Mouse (Mus musculus): ENCODE measurements at regions not wholly inside any gene's neighbourhood (a gene's known extent, or its start where the extent isn't known, plus 50 kb on each side); places are given as distances from the start of the nearest gene placed in this dataset.
"Not testable (repeated sequence)": the region's sequence is repeated elsewhere in the genome, so short reads cannot be mapped to it uniquely, and the experiment has no call there.

DNA sequence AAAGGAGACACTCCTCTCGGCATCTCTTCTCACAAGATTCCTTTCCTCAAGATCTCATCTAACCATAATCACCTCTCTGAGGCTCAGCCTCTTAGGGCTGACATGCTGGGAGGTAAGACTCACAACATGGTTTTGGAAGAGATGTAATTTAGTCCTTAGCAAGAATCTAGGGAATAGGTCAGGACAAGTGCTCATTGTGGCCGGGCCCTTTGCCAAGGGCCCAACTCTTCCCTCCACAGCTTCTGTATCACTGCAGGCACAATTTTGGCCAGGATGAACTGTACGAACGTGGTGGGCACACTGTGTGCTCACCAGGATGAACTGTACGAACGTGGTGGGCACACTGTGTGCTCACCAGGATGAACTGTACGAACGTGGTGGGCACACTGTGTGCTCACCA lies 154.0 kb upstream of the Hs6st1 start:
- TF ChIP-seq EP300 (IDR thresholded peaks at IDR 0.05; ENCODE audit: insufficient read depth, low read depth, low read length); CTCF (IDR thresholded peaks at IDR 0.05): not testable (repeated sequence)

Measured in heart, adult 2 months (tissue).